Mouse (Mus musculus): ENCODE data around the gene Rln3.

DNA sequence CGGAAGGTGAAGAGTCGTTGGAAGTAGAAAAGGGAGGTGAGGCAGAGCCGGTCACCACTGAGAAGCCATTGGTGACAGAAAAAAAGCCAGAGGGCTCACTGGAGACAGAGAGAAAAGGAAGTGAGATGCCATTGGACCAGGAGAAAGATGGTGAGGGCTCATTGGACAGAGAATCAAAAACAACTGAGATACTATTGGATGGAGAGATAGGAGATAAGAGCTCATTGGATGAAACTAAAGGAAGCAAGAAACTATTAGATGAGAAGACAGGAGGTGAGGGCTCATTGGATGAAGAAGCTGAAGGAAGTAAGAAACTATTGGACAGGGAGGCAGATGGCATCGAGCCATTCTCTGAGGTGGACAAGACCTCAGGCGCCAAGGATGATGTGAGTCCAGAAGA, 15.5 kb downstream of the Rln3 start:
- no peak for TF ChIP-seq CTCF (conservative IDR thresholded peaks at IDR 0.05; ENCODE audit: low read length)
- TF ChIP-seq NANOG (IDR thresholded peaks at IDR 0.05; ENCODE audit: borderline replicate concordance, low read length), result no peak
- no peak for TF ChIP-seq POU5F1 (IDR thresholded peaks at IDR 0.05; ENCODE audit: borderline replicate concordance, low read length)
